Mouse (Mus musculus) bone marrow macrophage, adult 2 months (primary cell): ENCODE results near the gene Fgfr2.

Source experiments
- CTCF ChIP-seq: IDR thresholded peaks from 2 replicates; pipeline ENCODE4 v1.5.1; 2012; ENCODE audit warnings: low read depth, mild to moderate bottlenecking, low read length, moderate library complexity
- POLR2A ChIP-seq: IDR thresholded peaks from 2 replicates; pipeline ENCODE4 v1.6.1; 2012; ENCODE audit warnings: mild to moderate bottlenecking, low read depth, low read length, borderline replicate concordance

DNA sequence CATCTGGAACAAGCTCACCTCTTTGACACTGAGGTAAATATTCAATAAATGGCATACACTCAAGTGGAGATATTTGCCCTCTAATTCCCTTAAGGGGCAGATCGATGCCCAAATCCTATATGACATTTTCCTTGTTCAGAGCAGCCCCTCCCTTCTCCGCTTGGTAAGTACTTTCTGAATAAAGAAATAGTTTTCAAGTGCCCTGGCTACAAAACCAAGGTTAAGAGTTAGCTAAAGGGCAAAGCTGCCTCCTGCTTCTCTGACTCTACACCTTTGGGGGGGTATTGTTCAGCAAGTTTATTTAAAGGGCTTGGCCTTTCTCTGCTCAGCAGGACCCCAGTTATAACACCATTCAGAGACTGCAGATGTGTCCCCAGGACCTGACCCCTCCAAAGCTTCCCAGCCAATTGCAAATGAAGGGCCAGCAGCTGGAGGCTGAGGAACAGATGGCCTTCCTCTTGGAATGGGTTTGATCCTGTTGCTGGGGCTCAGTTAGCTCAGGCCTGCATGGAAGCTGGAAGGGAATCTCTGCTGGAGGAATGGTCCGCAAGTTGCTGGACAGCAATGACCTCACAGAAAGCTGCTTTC, 2871.1 kb downstream of the Fgfr2 start:
- TF ChIP-seq CTCF (no peak), POLR2A (no peak)
